Mouse (Mus musculus) mouse trophoblast stem cell (cell line): ENCODE measurements at regions not wholly inside any gene's neighbourhood (a gene's known extent, or its start where the extent isn't known, plus 50 kb on each side); places are given as distances from the start of the nearest gene placed in this dataset.

Source experiments
- in situ Hi-C, 2 experiments: fragments of 300-500 bp; cut with MseI, MboI; formaldehyde crosslinking; loops; 2 replicates in 1 of 2; 3 replicates in 1 of 2; pipeline ENCODE4 v1.15.1; 2025

- in situ Hi-C loops = loop anchor here (5.0 to 25.0 kb wide), 3 partner anchors 180 to 285 kb away; partner anchors contain the start of genes Gm5127 (in 2 of the 2) and Fndc3c1 (in 1 of the 2)
These were observed 73.6 kb downstream of the Rtl3 start for GRCm38 (mm10) chrX:106766812-106767211.
